Mouse (Mus musculus): ENCODE results near the gene Cks1b. TPM values are rescaled to one million over a fixed set of nuclear protein-coding genes. Genes with fewer than 3 reads are reported as not detected.

The Cks1b gene
- polyA plus RNA-seq, 1 experiment = 16.5 TPM

DNA sequence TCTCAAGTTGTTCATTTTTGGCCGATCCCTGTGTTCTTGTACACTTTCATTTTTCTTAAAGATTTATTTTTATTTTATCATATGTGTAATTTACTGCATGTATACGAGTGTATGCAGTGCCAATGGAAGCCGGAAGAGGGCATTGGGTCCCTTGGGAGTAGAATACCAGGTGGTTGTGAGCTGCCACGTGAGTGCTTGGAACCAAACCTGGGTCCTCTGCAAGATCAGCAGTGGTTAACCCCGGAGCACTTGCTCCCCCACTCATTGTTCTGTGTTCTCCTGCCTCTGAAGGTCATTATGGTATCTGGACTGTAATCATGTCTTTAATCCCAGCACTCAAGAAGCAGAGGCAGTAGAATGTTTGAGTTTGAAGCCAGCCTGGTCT lies 7.0 kb upstream of the Cks1b start:
- Histone ChIP-seq H3K4me3 (ENCODE audit: control insufficient read depth, low read depth, low read length) (no peak overlapping the region), H3K36me3 (ENCODE audit: control insufficient read depth, insufficient read depth, low read length) (no peaks in the 10 kb centered on the region; the same call in none of the 2 replicates), H3K27ac (ENCODE audit: control insufficient read depth, insufficient read depth, low read depth, low read length) (no peak overlapping the region), H3K4me1 (ENCODE audit: control insufficient read depth, insufficient read depth, low read length) (peaks cover 14% of the 10 kb centered on the region), H3K27me3 (ENCODE audit: control insufficient read depth, insufficient read depth, low read length) (no peaks in the 10 kb centered on the region)
- TF ChIP-seq POLR2A (IDR thresholded peaks at IDR 0.05; ENCODE audit: control insufficient read depth, low read depth, low read length) (no peak), CTCF (IDR thresholded peaks at IDR 0.05; ENCODE audit: control insufficient read depth, insufficient read depth, insufficient replicate concordance, low read depth, low read length) (no peak)

GRCm38 (mm10) chr3:89424416-89425140 lies 6.4 kb upstream of the Cks1b start:
- H3K27ac ChIP-seq (ENCODE audit: control insufficient read depth, insufficient read depth, low read depth, low read length) = no peak overlapping the region
- H3K36me3 ChIP-seq (ENCODE audit: control insufficient read depth, insufficient read depth, low read length) = no peaks in the 10 kb centered on the region; the same call in none of the 2 replicates
- no peaks in the 10 kb centered on the region for H3K27me3 ChIP-seq (ENCODE audit: control insufficient read depth, insufficient read depth, low read length)
- no peak overlapping the region for H3K4me3 ChIP-seq (ENCODE audit: control insufficient read depth, low read depth, low read length)
- no peak for TF ChIP-seq POLR2A (IDR thresholded peaks at IDR 0.05; ENCODE audit: control insufficient read depth, low read depth, low read length)
- TF ChIP-seq CTCF (IDR thresholded peaks at IDR 0.05; ENCODE audit: control insufficient read depth, insufficient read depth, insufficient replicate concordance, low read depth, low read length) = no peak
- H3K4me1 ChIP-seq (ENCODE audit: control insufficient read depth, insufficient read depth, low read length) = peaks cover 20% of the 10 kb centered on the region

- Histone ChIP-seq H3K27me3 (ENCODE audit: control insufficient read depth, insufficient read depth, low read length) (no peaks in the 10 kb centered on the region), H3K4me3 (ENCODE audit: control insufficient read depth, low read depth, low read length) (no peak overlapping the region), H3K36me3 (ENCODE audit: control insufficient read depth, insufficient read depth, low read length) (no peaks in the 10 kb centered on the region; the same call in none of the 2 replicates), H3K27ac (ENCODE audit: control insufficient read depth, insufficient read depth, low read depth, low read length) (no peak overlapping the region), H3K4me1 (ENCODE audit: control insufficient read depth, insufficient read depth, low read length) (peaks cover 24% of the 10 kb centered on the region)
- TF ChIP-seq CTCF (IDR thresholded peaks at IDR 0.05; ENCODE audit: control insufficient read depth, insufficient read depth, insufficient replicate concordance, low read depth, low read length) (no peak), POLR2A (IDR thresholded peaks at IDR 0.05; ENCODE audit: control insufficient read depth, low read depth, low read length) (no peak)
Measured at GRCm38 (mm10) chr3:89422556-89423205, 4.5 kb upstream of the Cks1b start.

DNA sequence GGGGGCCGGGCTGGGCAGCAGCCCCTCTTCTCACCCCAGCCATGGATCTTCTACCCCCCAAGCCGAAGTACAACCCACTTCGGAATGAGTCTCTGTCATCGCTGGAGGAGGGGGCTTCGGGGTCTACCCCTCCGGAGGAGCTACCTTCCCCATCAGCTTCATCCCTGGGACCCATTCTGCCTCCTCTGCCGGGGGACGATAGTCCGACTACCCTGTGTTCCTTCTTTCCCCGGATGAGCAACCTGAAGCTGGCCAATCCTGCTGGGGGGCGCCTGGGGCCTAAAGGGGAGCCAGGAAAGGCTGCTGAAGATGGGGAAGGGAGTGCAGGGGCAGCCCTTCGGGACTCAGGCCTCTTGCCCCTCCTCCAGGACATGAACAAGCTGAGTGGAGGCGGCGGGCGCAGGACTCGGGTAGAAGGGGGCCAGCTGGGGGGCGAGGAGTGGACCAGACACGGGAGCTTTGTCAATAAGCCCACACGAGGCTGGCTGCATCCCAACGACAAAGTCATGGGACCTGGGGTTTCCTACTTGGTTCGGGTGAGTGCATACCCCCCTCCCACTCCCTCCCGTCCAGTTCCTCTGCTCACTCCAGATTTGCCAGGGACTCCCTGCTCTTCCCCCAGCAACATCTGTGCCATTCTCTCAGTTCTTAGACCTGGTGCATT lies 3.8 kb upstream of the Cks1b start:
- no peaks in the 10 kb centered on the region for H3K27me3 ChIP-seq (ENCODE audit: control insufficient read depth, insufficient read depth, low read length)
- H3K4me3 ChIP-seq (ENCODE audit: control insufficient read depth, low read depth, low read length) = peak overlapping the region; percentile 50
- H3K36me3 ChIP-seq (ENCODE audit: control insufficient read depth, insufficient read depth, low read length) = no peaks in the 10 kb centered on the region; the same call in none of the 2 replicates
- H3K27ac ChIP-seq (ENCODE audit: control insufficient read depth, insufficient read depth, low read depth, low read length) = no peak overlapping the region
- TF ChIP-seq CTCF (IDR thresholded peaks at IDR 0.05; ENCODE audit: control insufficient read depth, insufficient read depth, insufficient replicate concordance, low read depth, low read length) (no peak), POLR2A (IDR thresholded peaks at IDR 0.05; ENCODE audit: control insufficient read depth, low read depth, low read length) (no peak)
- H3K4me1 ChIP-seq (ENCODE audit: control insufficient read depth, insufficient read depth, low read length) = peaks cover 24% of the 10 kb centered on the region

- H3K4me3 ChIP-seq (ENCODE audit: control insufficient read depth, low read depth, low read length) = peak overlapping the region; percentile 50
- peak overlapping the region; percentile 56 for H3K27ac ChIP-seq (ENCODE audit: control insufficient read depth, insufficient read depth, low read depth, low read length)
- no peak for TF ChIP-seq CTCF (IDR thresholded peaks at IDR 0.05; ENCODE audit: control insufficient read depth, insufficient read depth, insufficient replicate concordance, low read depth, low read length)
- peak; percentile 56 for TF ChIP-seq POLR2A (IDR thresholded peaks at IDR 0.05; ENCODE audit: control insufficient read depth, low read depth, low read length)
- no peaks in the 10 kb centered on the region; the same call in none of the 2 replicates for H3K36me3 ChIP-seq (ENCODE audit: control insufficient read depth, insufficient read depth, low read length)
- no peaks in the 10 kb centered on the region for H3K27me3 ChIP-seq (ENCODE audit: control insufficient read depth, insufficient read depth, low read length)
- H3K4me1 ChIP-seq (ENCODE audit: control insufficient read depth, insufficient read depth, low read length) = peaks cover 24% of the 10 kb centered on the region
Measured at GRCm38 (mm10) chr3:89421002-89421774, 3.0 kb upstream of the Cks1b start.

DNA sequence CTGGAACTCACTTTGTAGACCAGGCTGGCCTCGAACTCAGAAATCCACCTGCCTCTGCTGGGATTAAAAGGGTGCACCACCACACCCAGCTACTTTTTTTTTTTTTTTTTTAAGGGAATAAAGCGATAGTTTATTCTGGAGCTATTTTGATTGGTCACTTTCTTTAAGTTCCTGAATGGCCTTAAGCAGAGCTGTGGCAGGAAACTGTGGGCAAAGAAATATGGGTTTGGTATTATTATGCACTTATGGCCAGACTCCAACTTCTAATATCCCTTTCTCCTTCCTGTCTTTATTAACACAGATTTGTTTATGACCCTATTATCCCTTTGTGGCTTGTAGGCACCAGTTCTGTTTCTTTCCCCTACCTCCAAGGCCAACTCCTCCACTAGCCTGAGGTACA lies 2.2 kb upstream of the Cks1b start:
- no peak overlapping the region for H3K27ac ChIP-seq (ENCODE audit: control insufficient read depth, insufficient read depth, low read depth, low read length)
- no peak for TF ChIP-seq CTCF (IDR thresholded peaks at IDR 0.05; ENCODE audit: control insufficient read depth, insufficient read depth, insufficient replicate concordance, low read depth, low read length)
- no peak for TF ChIP-seq POLR2A (IDR thresholded peaks at IDR 0.05; ENCODE audit: control insufficient read depth, low read depth, low read length)
- peaks cover 24% of the 10 kb centered on the region for H3K4me1 ChIP-seq (ENCODE audit: control insufficient read depth, insufficient read depth, low read length)
- H3K36me3 ChIP-seq (ENCODE audit: control insufficient read depth, insufficient read depth, low read length) = no peaks in the 10 kb centered on the region; the same call in none of the 2 replicates
- no peaks in the 10 kb centered on the region for H3K27me3 ChIP-seq (ENCODE audit: control insufficient read depth, insufficient read depth, low read length)
- H3K4me3 ChIP-seq (ENCODE audit: control insufficient read depth, low read depth, low read length) = no peak overlapping the region

Measured in testis, adult 2 months (tissue).